Mouse (Mus musculus) layer of hippocampus, postnatal 14 days (tissue): ENCODE measurements around the gene Itgb8. TPM values are rescaled to one million over a fixed set of nuclear protein-coding genes. Genes with fewer than 3 reads are reported as not detected.

Experiments
- DNase-seq, 2 experiments: peaks; one replicate each; pipeline ENCODE4 v3.0.0; 2021 to 2022; ENCODE audit warnings: low spot score in 2 of 2, mixed read lengths in 1 of 2
- total RNA-seq, 2 experiments: library from RNA; stranded (reverse); gene quantifications; 2 replicates each; pipeline ENCODE4 v1.2.3; 2021

The Itgb8 gene
- total RNA-seq, 2 experiments from 2014 or later = 30.7 to 32.9 TPM

DNA sequence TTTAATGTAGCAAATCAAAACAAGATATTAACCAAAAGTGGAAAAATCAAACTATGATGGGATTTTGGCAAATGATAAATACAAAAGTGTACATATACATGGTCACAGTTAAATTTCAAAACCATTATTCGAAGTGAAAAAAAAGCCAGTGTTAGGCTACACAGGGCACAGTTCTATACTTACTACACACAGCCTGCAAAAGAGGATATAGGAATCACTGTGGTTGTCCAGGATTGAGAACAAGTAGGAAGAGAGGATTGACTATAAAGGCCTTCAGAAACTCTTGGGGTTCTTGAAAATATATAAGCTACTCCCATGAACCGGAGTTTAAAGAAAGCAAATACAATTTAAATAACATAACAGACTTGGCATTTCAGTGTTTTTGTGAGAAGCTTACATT is 87.6 kb downstream of the Itgb8 start:
- DNase-seq = no peak

DNA sequence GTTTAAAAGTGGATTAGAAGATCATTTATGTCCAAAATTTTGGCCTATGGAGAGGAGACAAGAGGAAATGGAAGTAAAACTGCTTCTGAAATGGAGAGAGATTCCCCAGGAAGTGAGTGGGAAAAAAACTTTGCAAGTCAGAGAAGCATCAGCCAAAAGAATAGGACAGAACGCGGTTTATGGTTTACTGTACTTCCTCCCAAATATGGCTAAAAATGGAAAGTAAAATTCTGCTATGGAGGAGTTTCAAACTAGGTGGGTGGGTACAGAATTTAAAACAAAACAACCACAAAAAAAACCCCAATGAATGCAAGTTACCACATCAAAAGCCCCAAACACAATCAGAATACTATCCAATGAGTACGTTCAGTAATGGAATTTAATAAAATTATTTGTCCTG is 90.8 kb downstream of the Itgb8 start:
- DNase-seq = no peak

DNA sequence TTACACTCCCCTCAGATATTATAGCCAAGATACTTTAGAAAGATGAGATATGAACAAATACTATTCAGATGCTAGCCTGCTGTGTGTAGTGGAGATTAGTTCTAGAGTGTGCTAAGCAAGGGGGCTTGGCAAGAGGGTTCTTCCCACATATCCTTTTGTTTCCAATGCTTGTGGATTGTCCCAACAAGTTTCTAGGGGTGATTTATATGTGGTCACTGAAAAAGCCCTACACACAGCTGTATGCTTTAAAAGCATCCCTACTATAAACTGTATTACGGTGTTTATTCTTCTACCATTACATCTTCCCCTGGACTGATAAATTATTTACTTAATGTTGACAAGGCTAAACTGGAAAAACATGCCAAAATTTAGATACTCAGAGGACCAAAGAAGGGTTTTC is 92.6 kb downstream of the Itgb8 start:
- no peak for DNase-seq

DNA sequence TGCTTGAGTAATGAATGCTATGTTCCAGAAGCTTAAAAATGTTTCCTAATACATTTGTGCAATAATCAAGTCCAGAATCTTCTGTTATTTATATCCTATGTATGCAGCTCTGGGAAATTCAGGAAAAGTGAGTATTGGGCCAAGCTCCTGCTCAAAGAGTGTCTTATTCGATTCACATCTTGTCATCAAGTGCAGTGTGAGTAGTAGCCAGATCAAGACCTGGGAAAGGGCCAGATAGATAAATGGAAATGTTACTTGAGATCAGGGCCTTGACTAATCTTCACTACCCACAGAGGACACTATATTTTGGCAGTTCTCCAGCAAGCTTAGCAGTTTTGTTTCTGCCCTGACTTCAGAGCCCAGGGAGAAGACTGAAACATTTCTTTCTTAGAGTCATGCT is 100.7 kb downstream of the Itgb8 start:
- DNase-seq = no peak

DNA sequence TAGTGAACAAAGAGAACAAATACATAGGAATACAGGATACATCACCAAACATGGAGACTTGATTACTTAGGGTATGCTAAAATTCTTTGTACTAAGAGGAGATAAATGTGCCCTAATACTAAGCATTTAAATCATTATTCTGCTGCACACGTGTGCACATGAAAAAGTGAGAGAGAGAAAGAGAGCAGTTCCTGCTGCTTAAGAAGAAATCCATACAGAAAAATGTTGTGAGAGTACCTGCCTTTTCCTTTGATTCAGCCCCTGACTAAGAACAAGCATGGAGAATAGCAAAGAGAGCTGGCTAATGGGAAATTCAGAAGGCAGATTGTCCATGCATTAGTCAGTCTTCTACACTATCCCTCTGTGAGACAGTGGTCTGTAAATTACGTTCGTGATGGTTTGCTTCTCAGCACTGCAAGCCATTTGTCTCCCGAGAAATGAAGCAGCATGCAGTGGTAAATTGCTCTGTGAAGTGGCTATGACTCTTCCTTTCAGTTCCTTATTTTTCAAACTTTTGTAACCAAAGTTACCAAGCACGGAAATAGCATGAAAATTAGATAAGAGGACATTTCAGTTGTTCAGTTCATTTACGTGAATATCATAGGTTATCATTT is 125.0 kb downstream of the Itgb8 start:
- no peak for DNase-seq

DNA sequence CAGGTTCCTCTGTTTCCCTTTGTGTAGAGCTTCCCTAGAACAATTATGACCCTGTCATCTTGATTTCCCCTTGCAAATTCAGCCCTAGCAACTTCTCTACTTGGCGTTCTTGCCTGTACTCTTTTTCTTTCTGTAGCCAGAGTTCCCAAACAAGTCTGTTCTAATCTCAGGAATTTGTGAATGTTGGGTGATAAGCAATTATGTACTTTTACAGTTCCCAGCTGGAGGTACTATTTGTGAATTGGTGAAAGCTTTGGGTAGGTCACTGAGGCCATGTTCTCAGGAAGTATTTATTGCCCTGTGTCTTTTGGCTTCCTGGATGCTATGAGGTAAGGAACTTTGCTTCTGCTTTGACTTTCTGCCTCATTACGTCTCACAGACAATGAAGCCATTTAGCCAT is 128.5 kb downstream of the Itgb8 start:
- no peak for DNase-seq

Other genes with a start within 250 kb of the Itgb8 start
- not detected for gene Macc1, start 75.5 kb upstream of the Itgb8 start, total RNA-seq